Mouse (Mus musculus): ENCODE measurements around the gene Rab3gap2. TPM values are rescaled to one million over a fixed set of nuclear protein-coding genes. Genes with fewer than 3 reads are reported as not detected.

Rab3gap2 gene
- polyA plus RNA-seq, 1 experiment from 2014 or later: 31.5 TPM

DNA sequence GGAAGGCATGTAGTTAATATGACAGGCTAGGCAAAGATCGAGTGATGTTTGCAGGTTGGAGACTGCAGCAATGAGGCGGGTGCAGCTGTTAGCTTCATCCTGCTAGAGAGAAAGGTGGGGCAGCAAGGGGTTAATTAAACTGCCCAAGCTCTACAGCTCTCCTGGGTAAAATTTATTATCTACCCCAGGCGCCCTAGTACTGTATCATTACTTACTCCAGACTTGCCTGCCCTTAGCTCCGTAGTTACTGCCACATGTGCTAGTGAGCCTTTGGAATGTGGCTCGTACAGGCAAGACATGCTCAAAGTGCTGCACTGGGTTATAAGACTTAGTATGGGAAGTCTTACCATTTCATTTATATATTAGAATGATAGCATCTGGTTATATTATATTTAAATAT lies 12.4 kb downstream of the Rab3gap2 start:
- no peak overlapping the region for H3K4me3 ChIP-seq (ENCODE audit: low read depth, low read length)
- peaks cover 4% of the 10 kb centered on the region; the same call in 1 of the 2 replicates for H3K4me1 ChIP-seq (ENCODE audit: control insufficient read depth, insufficient read depth, low read length)
- H3K36me3 ChIP-seq (ENCODE audit: control insufficient read depth, insufficient read depth, low read length): no peaks in the 10 kb centered on the region
- ATAC-seq (ENCODE audit: low read depth): peak; percentile 56; the same call in 1 of the 2 replicates
- H3K9ac ChIP-seq (replicated peaks; ENCODE audit: low read depth, low read length): no peak overlapping the region
- H3K9me3 ChIP-seq (ENCODE audit: control insufficient read depth, low read length): no peaks in the 10 kb centered on the region
- H3K27me3 ChIP-seq (ENCODE audit: control insufficient read depth, insufficient read depth, low read length): no peaks in the 10 kb centered on the region
- WGBS: 20% methylated on average over 5 of the region's 5 CpGs
- H3K27ac ChIP-seq (ENCODE audit: low read depth, low read length): no peak overlapping the region
- no peak overlapping the region for H3K4me2 ChIP-seq (ENCODE audit: low read depth, low read length)

DNA sequence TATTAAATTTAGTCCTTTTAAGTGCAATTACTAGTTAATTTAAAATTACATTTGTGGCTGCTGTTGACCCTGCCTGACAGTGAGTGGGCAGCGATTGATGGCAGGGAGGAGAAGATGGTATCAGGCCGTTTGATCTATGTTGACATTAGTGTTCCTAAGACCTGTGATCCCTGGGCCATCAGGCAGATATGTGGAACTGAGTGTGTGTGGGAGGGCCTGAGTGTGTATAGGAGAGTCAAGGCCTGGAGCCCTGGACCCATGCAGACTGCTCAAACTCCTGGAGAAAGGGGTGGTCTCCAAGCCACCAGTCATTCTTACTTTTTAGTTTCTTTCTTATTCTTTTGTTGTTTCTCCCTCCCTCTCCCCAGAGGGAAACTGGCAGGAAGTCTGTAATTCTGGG lies 12.8 kb downstream of the Rab3gap2 start:
- H3K4me1 ChIP-seq (ENCODE audit: control insufficient read depth, insufficient read depth, low read length): peaks cover 4% of the 10 kb centered on the region; the same call in 1 of the 2 replicates
- H3K4me3 ChIP-seq (ENCODE audit: low read depth, low read length): no peak overlapping the region
- H3K27ac ChIP-seq (ENCODE audit: low read depth, low read length): no peak overlapping the region
- H3K27me3 ChIP-seq (ENCODE audit: control insufficient read depth, insufficient read depth, low read length): no peaks in the 10 kb centered on the region
- no peaks in the 10 kb centered on the region for H3K9me3 ChIP-seq (ENCODE audit: control insufficient read depth, low read length)
- ATAC-seq (ENCODE audit: low read depth): no peak
- no peaks in the 10 kb centered on the region for H3K36me3 ChIP-seq (ENCODE audit: control insufficient read depth, insufficient read depth, low read length)
- no peak overlapping the region for H3K9ac ChIP-seq (replicated peaks; ENCODE audit: low read depth, low read length)
- WGBS: 62% methylated on average over 2 of the region's 2 CpGs
- no peak overlapping the region for H3K4me2 ChIP-seq (ENCODE audit: low read depth, low read length)

DNA sequence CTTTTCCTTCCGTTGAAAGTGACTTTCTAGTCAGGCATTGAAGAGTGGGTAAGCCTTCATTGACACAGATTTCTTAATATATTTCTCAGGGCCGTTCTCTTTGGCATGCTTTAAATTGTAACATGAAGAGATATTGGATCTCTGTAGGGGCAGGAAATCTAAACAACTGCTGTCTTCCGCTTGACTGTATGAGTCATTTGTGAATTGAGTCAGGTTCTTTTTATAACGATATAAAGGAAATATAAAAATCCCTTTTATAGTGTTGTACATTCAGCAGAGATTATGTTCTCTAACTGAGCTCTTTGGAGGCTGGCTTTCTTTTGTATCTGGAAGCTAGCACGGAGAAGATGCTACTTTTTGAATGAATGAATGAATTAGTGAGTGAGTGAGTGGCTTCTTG lies 14.0 kb downstream of the Rab3gap2 start:
- Histone ChIP-seq H3K4me1 (ENCODE audit: control insufficient read depth, insufficient read depth, low read length) (peaks cover 4% of the 10 kb centered on the region; the same call in 1 of the 2 replicates), H3K9ac (replicated peaks; ENCODE audit: low read depth, low read length) (no peak overlapping the region), H3K4me3 (ENCODE audit: low read depth, low read length) (no peak overlapping the region), H3K4me2 (ENCODE audit: low read depth, low read length) (no peak overlapping the region), H3K27ac (ENCODE audit: low read depth, low read length) (no peak overlapping the region), H3K9me3 (ENCODE audit: control insufficient read depth, low read length) (no peaks in the 10 kb centered on the region), H3K27me3 (ENCODE audit: control insufficient read depth, insufficient read depth, low read length) (no peaks in the 10 kb centered on the region), H3K36me3 (ENCODE audit: control insufficient read depth, insufficient read depth, low read length) (no peaks in the 10 kb centered on the region)
- no peak for ATAC-seq (ENCODE audit: low read depth)
- WGBS: 82% methylated on average over 5 of the region's 5 CpGs

DNA sequence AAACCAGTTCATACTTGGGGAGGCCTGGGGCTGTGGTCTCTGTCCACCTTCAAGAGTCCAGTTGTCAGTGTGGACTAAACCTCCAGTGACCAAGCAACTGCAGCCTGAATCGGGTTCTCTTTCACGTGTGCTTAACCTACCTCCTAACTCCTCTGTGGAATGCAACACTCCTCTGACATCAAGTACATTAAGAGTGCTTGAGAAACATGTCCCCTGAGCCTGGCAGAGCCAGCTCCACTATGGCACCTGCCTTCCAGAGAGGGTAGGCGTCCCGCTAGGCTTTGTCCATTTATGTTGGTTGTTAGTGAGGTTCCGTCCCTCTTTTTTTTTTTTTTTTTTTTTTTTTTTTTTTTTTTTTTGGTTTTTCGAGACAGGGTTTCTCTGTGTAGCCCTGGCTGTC lies 23.0 kb downstream of the Rab3gap2 start:
- no peak for ATAC-seq (ENCODE audit: low read depth)
- Histone ChIP-seq H3K4me3 (ENCODE audit: low read depth, low read length) (no peak overlapping the region), H3K27me3 (ENCODE audit: control insufficient read depth, insufficient read depth, low read length) (no peaks in the 10 kb centered on the region), H3K4me2 (ENCODE audit: low read depth, low read length) (no peak overlapping the region), H3K36me3 (ENCODE audit: control insufficient read depth, insufficient read depth, low read length) (peaks cover 17% of the 10 kb centered on the region), H3K4me1 (ENCODE audit: control insufficient read depth, insufficient read depth, low read length) (no peaks in the 10 kb centered on the region), H3K9ac (replicated peaks; ENCODE audit: low read depth, low read length) (no peak overlapping the region), H3K9me3 (ENCODE audit: control insufficient read depth, low read length) (no peaks in the 10 kb centered on the region), H3K27ac (ENCODE audit: low read depth, low read length) (no peak overlapping the region)
- WGBS: 92% methylated on average over 6 of the region's 6 CpGs

GRCm38 (mm10) chr1:185227766-185228165 lies 23.8 kb downstream of the Rab3gap2 start:
- H3K4me1 ChIP-seq (ENCODE audit: control insufficient read depth, insufficient read depth, low read length): no peaks in the 10 kb centered on the region
- H3K27ac ChIP-seq (ENCODE audit: low read depth, low read length): no peak overlapping the region
- ATAC-seq (ENCODE audit: low read depth): no peak
- no peak overlapping the region for H3K4me3 ChIP-seq (ENCODE audit: low read depth, low read length)
- H3K9me3 ChIP-seq (ENCODE audit: control insufficient read depth, low read length): no peaks in the 10 kb centered on the region
- WGBS: 92% methylated on average over 7 of the region's 7 CpGs
- H3K27me3 ChIP-seq (ENCODE audit: control insufficient read depth, insufficient read depth, low read length): no peaks in the 10 kb centered on the region
- H3K36me3 ChIP-seq (ENCODE audit: control insufficient read depth, insufficient read depth, low read length): peaks cover 17% of the 10 kb centered on the region
- H3K9ac ChIP-seq (replicated peaks; ENCODE audit: low read depth, low read length): no peak overlapping the region
- H3K4me2 ChIP-seq (ENCODE audit: low read depth, low read length): no peak overlapping the region

GRCm38 (mm10) chr1:185229406-185230201 lies 25.7 kb downstream of the Rab3gap2 start:
- H3K9ac ChIP-seq (replicated peaks; ENCODE audit: low read depth, low read length): no peak overlapping the region
- no peak overlapping the region for H3K4me2 ChIP-seq (ENCODE audit: low read depth, low read length)
- H3K27ac ChIP-seq (ENCODE audit: low read depth, low read length): no peak overlapping the region
- H3K9me3 ChIP-seq (ENCODE audit: control insufficient read depth, low read length): no peaks in the 10 kb centered on the region
- 67% methylated on average over 7 of the region's 7 CpGs for WGBS
- H3K4me3 ChIP-seq (ENCODE audit: low read depth, low read length): no peak overlapping the region
- no peaks in the 10 kb centered on the region for H3K27me3 ChIP-seq (ENCODE audit: control insufficient read depth, insufficient read depth, low read length)
- ATAC-seq (ENCODE audit: low read depth): no peak
- H3K36me3 ChIP-seq (ENCODE audit: control insufficient read depth, insufficient read depth, low read length): peaks cover 12% of the 10 kb centered on the region
- no peaks in the 10 kb centered on the region for H3K4me1 ChIP-seq (ENCODE audit: control insufficient read depth, insufficient read depth, low read length)

- Histone ChIP-seq H3K27me3 (ENCODE audit: control insufficient read depth, insufficient read depth, low read length) (no peaks in the 10 kb centered on the region), H3K4me2 (ENCODE audit: low read depth, low read length) (no peak overlapping the region), H3K9ac (replicated peaks; ENCODE audit: low read depth, low read length) (no peak overlapping the region), H3K36me3 (ENCODE audit: control insufficient read depth, insufficient read depth, low read length) (peaks cover 35% of the 10 kb centered on the region), H3K9me3 (ENCODE audit: control insufficient read depth, low read length) (no peaks in the 10 kb centered on the region), H3K4me1 (ENCODE audit: control insufficient read depth, insufficient read depth, low read length) (no peaks in the 10 kb centered on the region), H3K4me3 (ENCODE audit: low read depth, low read length) (no peak overlapping the region), H3K27ac (ENCODE audit: low read depth, low read length) (no peak overlapping the region)
- no peak for ATAC-seq (ENCODE audit: low read depth)
- 97% methylated on average over 5 of the region's 5 CpGs for WGBS
Measured at GRCm38 (mm10) chr1:185235837-185236236, 31.9 kb downstream of the Rab3gap2 start.

DNA sequence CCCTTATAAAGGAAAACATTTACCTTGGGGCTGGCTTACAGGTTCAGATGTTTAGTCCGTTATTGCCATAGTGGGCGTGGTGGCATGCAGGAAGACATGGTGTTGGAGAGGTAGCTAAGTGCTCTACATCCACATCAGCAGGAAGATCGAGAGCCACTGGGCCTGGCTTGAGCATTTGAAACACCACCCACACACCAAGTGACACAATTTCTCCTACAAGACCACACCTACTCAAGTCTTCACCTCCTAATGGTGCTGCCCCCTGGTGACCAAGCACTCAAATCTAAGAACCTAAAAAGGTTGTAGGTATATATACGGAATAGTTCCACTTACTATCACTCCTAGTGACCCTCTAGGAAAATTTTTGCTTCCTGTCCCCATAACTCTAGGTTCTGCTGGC lies 32.6 kb downstream of the Rab3gap2 start:
- Histone ChIP-seq H3K4me1 (ENCODE audit: control insufficient read depth, insufficient read depth, low read length) (no peaks in the 10 kb centered on the region), H3K27ac (ENCODE audit: low read depth, low read length) (no peak overlapping the region), H3K4me3 (ENCODE audit: low read depth, low read length) (no peak overlapping the region), H3K9me3 (ENCODE audit: control insufficient read depth, low read length) (no peaks in the 10 kb centered on the region), H3K4me2 (ENCODE audit: low read depth, low read length) (no peak overlapping the region), H3K36me3 (ENCODE audit: control insufficient read depth, insufficient read depth, low read length) (peaks cover 42% of the 10 kb centered on the region), H3K27me3 (ENCODE audit: control insufficient read depth, insufficient read depth, low read length) (no peaks in the 10 kb centered on the region), H3K9ac (replicated peaks; ENCODE audit: low read depth, low read length) (no peak overlapping the region)
- WGBS: 93% methylated on average over 4 of the region's 4 CpGs
- no peak for ATAC-seq (ENCODE audit: low read depth)

- no peak for ATAC-seq (ENCODE audit: low read depth)
- Histone ChIP-seq H3K9me3 (ENCODE audit: control insufficient read depth, low read length) (no peaks in the 10 kb centered on the region), H3K36me3 (ENCODE audit: control insufficient read depth, insufficient read depth, low read length) (peaks cover 43% of the 10 kb centered on the region), H3K4me1 (ENCODE audit: control insufficient read depth, insufficient read depth, low read length) (no peaks in the 10 kb centered on the region), H3K27me3 (ENCODE audit: control insufficient read depth, insufficient read depth, low read length) (no peaks in the 10 kb centered on the region), H3K4me3 (ENCODE audit: low read depth, low read length) (no peak overlapping the region), H3K9ac (replicated peaks; ENCODE audit: low read depth, low read length) (no peak overlapping the region), H3K27ac (ENCODE audit: low read depth, low read length) (no peak overlapping the region), H3K4me2 (ENCODE audit: low read depth, low read length) (no peak overlapping the region)
- WGBS: 82% methylated on average over 8 of the region's 8 CpGs
Measured at GRCm38 (mm10) chr1:185243013-185243412, 39.1 kb downstream of the Rab3gap2 start.
